Mouse (Mus musculus): ENCODE results near the gene Tmem262. TPM values are rescaled to one million over a fixed set of nuclear protein-coding genes. Genes with fewer than 3 reads are reported as not detected.
"Not testable (repeated sequence)": the region's sequence is repeated elsewhere in the genome, so short reads cannot be mapped to it uniquely, and the experiment has no call there.

The Tmem262 gene
- not detected in 2 replicates for polyA plus RNA-seq (2015; fragmentation: Nextera tagmentation; extraction: Ambion mirVana)

DNA sequence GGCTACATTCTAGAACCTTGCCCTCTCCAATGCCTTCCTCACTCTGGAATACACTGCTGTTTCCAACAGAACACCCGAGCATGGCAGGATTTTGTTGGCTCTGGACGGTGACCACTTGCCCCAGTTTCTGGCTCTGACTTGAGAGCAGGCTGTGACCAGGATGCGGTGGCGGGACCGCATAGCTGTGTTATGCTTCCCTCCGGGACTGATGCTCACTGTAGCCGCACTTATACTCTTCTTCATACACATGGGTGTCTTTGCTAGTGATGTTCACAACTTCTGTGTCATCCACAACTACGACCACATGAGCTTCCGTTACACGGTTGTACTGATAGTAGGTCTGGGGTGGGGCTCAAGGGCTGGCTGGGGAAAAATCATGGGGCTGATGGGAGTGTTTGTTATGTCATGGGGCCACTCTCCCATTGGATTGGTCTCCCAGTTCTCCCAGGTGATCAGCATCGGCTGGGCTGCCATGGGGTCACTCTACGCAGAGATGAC, at the start of gene Tmem262:
Gene Tmem262, plus strand, starts transcription at position 51 of the 498 bp plus-strand sequence.
- 78% methylated on average over 12 of the region's 12 CpGs for WGBS (ENCODE audit: insufficient replicate concordance)
- no peak for ATAC-seq (ENCODE audit: insufficient read depth)
- H3K36me3 ChIP-seq (replicated peaks) = peaks cover 32% of the 10 kb centered on the region
- no peak within 1 kb of the TSS for H3K27ac ChIP-seq (replicated peaks)
- no peak within 1 kb of the TSS for H3K4me2 ChIP-seq
- peaks cover 48% of the 10 kb centered on the region for H3K4me1 ChIP-seq (replicated peaks)
- no peak within 1 kb of the TSS for H3K9ac ChIP-seq
- no peaks in the 10 kb centered on the region for H3K27me3 ChIP-seq
- H3K9me3 ChIP-seq (replicated peaks) = no peaks in the 10 kb centered on the region
- H3K4me3 ChIP-seq (replicated peaks) = no peak within 1 kb of the TSS

DNA sequence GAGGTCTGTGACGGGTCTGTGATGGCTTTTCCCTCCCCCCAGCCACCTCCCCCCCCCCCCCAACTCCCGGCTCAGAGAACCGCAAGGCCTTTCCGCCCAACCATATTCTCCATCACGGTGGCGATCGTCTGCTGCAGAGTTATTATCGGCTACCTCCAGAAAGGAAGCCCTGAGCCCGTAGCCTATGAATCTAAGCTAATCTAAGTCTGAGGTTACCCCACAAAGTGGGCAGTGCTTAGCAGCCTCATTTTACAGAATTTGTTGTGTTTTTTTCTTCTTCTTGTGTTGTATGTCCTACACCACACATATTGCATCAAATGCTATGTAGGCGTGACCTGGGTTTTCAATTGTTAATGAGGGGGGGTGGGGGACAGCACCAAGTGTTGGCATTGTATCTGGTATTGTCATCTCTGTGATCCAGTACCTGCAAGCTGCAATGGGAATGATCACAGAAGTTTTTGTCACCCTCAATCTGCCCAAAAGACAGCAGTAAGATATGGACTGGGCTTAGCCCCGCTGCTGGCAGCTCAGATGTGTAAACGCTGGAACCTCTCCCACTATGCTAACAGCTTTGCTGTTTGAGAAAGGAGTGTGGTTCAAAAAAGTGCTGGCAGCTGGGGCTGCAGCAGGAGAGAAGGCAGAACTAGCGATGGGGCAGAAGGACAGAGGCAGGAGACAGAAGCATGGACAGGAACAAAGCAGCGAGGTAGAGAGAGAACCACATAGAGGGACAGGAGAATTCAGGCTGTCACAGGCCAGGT, 49.1 kb upstream of the Tmem262 start:
- Histone ChIP-seq H3K36me3 (replicated peaks) (no peaks in the 10 kb centered on the region), H3K9ac (no peak overlapping the region), H3K27ac (replicated peaks) (no peak overlapping the region), H3K4me1 (replicated peaks) (peaks cover 1% of the 10 kb centered on the region; the same call in 1 of the 2 replicates), H3K9me3 (replicated peaks) (no peaks in the 10 kb centered on the region), H3K27me3 (peaks cover 10% of the 10 kb centered on the region; the same call in 1 of the 2 replicates), H3K4me2 (no peak overlapping the region), H3K4me3 (replicated peaks) (no peak overlapping the region)
- 51% methylated on average over 14 of the region's 14 CpGs for whole genome bisulfite sequencing (ENCODE audit: insufficient replicate concordance)
- no peak for ATAC-seq (ENCODE audit: insufficient read depth)

- Histone ChIP-seq H3K27me3 (no peaks in the 10 kb centered on the region), H3K27ac (replicated peaks) (no peak overlapping the region), H3K4me1 (replicated peaks) (peaks cover 7% of the 10 kb centered on the region; the same call in 1 of the 2 replicates), H3K9me3 (replicated peaks) (no peaks in the 10 kb centered on the region), H3K4me2 (no peak overlapping the region), H3K4me3 (replicated peaks) (no peak overlapping the region), H3K36me3 (replicated peaks) (no peaks in the 10 kb centered on the region), H3K9ac (no peak overlapping the region)
- ATAC-seq (ENCODE audit: insufficient read depth) = no peak
- 38% methylated on average over 9 of the region's 9 CpGs for WGBS (ENCODE audit: insufficient replicate concordance)
Observed at GRCm38 (mm10) chr19:6035966-6036585, 43.8 kb upstream of the Tmem262 start.

DNA sequence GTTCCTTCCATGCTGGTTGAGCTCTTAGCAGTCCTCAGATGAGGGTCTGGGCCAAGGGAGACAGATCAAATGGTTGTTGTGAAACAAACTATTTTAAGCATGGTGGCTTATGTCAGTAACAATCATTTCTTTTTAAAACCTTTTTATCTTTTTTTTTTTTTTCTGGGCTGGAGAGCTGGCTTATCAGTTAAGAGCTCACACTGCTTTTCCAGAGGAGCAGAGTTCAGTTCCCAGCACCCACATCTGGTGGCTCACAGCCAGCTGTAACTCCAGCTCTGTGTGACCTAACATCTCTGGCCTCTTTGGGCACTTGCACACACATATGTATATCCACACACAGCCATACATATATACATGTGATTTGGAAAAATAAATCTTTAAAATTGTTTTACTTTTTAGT, 42.1 kb upstream of the Tmem262 start:
- Histone ChIP-seq H3K4me1 (replicated peaks) (peaks cover 7% of the 10 kb centered on the region; the same call in 1 of the 2 replicates), H3K4me2 (no peak overlapping the region), H3K4me3 (replicated peaks) (no peak overlapping the region), H3K9ac (no peak overlapping the region), H3K27me3 (no peaks in the 10 kb centered on the region), H3K9me3 (replicated peaks) (no peaks in the 10 kb centered on the region), H3K27ac (replicated peaks) (no peak overlapping the region), H3K36me3 (replicated peaks) (no peaks in the 10 kb centered on the region)
- ATAC-seq (ENCODE audit: insufficient read depth) = no peak

GRCm38 (mm10) chr19:6038326-6038725, 41.5 kb upstream of the Tmem262 start:
- 61% methylated on average over 7 of the region's 7 CpGs for WGBS (ENCODE audit: insufficient replicate concordance)
- no peak overlapping the region for H3K9ac ChIP-seq
- no peak overlapping the region for H3K4me3 ChIP-seq (replicated peaks)
- H3K36me3 ChIP-seq (replicated peaks) = no peaks in the 10 kb centered on the region
- H3K9me3 ChIP-seq (replicated peaks) = no peaks in the 10 kb centered on the region
- no peaks in the 10 kb centered on the region for H3K27me3 ChIP-seq
- H3K4me1 ChIP-seq (replicated peaks) = peaks cover 7% of the 10 kb centered on the region; the same call in 1 of the 2 replicates
- ATAC-seq (ENCODE audit: insufficient read depth) = no peak
- H3K4me2 ChIP-seq = no peak overlapping the region
- H3K27ac ChIP-seq (replicated peaks) = no peak overlapping the region

- Histone ChIP-seq H3K4me2 (no peak overlapping the region), H3K9ac (no peak overlapping the region), H3K4me1 (replicated peaks) (peaks cover 17% of the 10 kb centered on the region), H3K27me3 (no peaks in the 10 kb centered on the region), H3K9me3 (replicated peaks) (no peaks in the 10 kb centered on the region), H3K4me3 (replicated peaks) (no peak overlapping the region), H3K36me3 (replicated peaks) (no peaks in the 10 kb centered on the region), H3K27ac (replicated peaks) (no peak overlapping the region)
- ATAC-seq (ENCODE audit: insufficient read depth) = no peak
Observed at GRCm38 (mm10) chr19:6040002-6040401, 39.8 kb upstream of the Tmem262 start.

GRCm38 (mm10) chr19:6042293-6042692, 37.5 kb upstream of the Tmem262 start:
- 75% methylated on average over 9 of the region's 9 CpGs for WGBS (ENCODE audit: insufficient replicate concordance)
- no peak overlapping the region for H3K9ac ChIP-seq
- ATAC-seq (ENCODE audit: insufficient read depth) = no peak
- no peak overlapping the region for H3K4me3 ChIP-seq (replicated peaks)
- H3K4me1 ChIP-seq (replicated peaks) = peaks cover 21% of the 10 kb centered on the region
- H3K36me3 ChIP-seq (replicated peaks) = no peaks in the 10 kb centered on the region
- no peaks in the 10 kb centered on the region for H3K27me3 ChIP-seq
- no peak overlapping the region for H3K27ac ChIP-seq (replicated peaks)
- H3K4me2 ChIP-seq = no peak overlapping the region
- H3K9me3 ChIP-seq (replicated peaks) = no peaks in the 10 kb centered on the region

- Histone ChIP-seq H3K36me3 (replicated peaks) (peaks cover 13% of the 10 kb centered on the region), H3K4me1 (replicated peaks) (peaks cover 36% of the 10 kb centered on the region)
- not testable (repeated sequence) for H3K27ac ChIP-seq (replicated peaks); ATAC-seq (ENCODE audit: insufficient read depth); H3K9me3 ChIP-seq (replicated peaks); H3K27me3 ChIP-seq; H3K4me3 ChIP-seq (replicated peaks); H3K4me2 ChIP-seq; H3K9ac ChIP-seq
- 30% methylated on average over 4 of the region's 4 CpGs for WGBS (ENCODE audit: insufficient replicate concordance)
Observed at GRCm38 (mm10) chr19:6044102-6044501, 35.7 kb upstream of the Tmem262 start.

DNA sequence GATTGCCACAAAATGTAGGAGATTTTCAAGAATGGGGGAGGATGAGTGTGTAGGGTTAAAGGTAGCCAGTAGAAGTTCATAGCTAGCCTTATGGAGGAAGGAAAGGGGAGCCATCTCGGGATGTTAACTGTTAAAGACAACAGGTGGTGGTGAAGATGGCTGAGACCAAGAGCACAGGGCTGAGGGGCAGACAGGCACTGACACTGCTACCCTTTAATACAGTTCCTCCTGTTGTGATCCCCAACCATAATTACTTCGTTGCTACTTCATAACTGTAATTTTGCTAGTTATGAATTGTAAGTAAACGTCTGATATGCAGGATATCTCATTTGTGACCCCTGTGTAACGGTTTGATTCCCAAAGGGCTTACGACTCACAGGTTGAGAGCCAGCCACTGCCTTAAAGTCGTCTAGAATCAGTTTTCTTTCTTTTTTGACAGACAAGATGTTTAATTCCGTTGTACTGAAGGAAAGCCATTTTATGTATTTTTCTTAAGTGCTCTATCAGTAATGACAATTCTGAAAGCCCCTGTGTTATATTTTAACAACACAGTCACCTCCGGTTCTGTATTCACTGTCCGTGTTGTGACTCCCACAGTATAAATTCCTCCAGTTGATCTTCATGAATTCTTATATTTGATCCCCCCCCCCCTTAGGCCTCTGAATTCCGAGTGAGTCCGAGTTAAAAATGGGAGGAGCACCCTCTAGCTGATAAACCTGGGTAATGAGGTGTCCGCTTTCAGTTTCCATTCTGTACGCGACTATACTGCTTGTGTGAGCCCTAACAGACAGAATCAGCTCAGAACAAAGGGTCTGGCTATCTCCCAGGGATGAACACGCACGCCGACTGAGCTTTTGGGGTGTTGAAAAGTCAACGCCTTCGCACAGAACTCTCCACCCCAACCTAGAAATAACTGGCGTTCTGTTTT, 34.2 kb upstream of the Tmem262 start:
- Histone ChIP-seq H3K9me3 (replicated peaks) (no peaks in the 10 kb centered on the region), H3K4me3 (replicated peaks) (peak overlapping the region; percentile 87), H3K27ac (replicated peaks) (peak overlapping the region; percentile 99), H3K27me3 (no peaks in the 10 kb centered on the region), H3K4me2 (peak overlapping the region; percentile 77), H3K36me3 (replicated peaks) (peaks cover 28% of the 10 kb centered on the region), H3K9ac (peak overlapping the region; percentile 73), H3K4me1 (replicated peaks) (peaks cover 42% of the 10 kb centered on the region)
- 12% methylated on average over 20 of the region's 20 CpGs for WGBS (ENCODE audit: insufficient replicate concordance)
- peak; percentile 55 for ATAC-seq (ENCODE audit: insufficient read depth)

GRCm38 (mm10) chr19:6046294-6047153, 33.3 kb upstream of the Tmem262 start, which contains the start of gene Syvn1:
Gene Syvn1 (plus strand): TSS chr19:6046576.
- peaks cover 48% of the 10 kb centered on the region for H3K4me1 ChIP-seq (replicated peaks)
- H3K4me3 ChIP-seq (replicated peaks) = peak within 1 kb of the TSS; percentile 87
- no peaks in the 10 kb centered on the region for H3K9me3 ChIP-seq (replicated peaks)
- H3K27ac ChIP-seq (replicated peaks) = peak within 1 kb of the TSS; percentile 99
- whole genome bisulfite sequencing (ENCODE audit: insufficient replicate concordance) = under 1% methylated on average over 65 of the region's 65 CpGs
- peak within 1 kb of the TSS; percentile 73 for H3K9ac ChIP-seq
- peak; percentile 90 for ATAC-seq (ENCODE audit: insufficient read depth)
- peaks cover 37% of the 10 kb centered on the region for H3K36me3 ChIP-seq (replicated peaks)
- H3K4me2 ChIP-seq = peak within 1 kb of the TSS; percentile 77
- no peaks in the 10 kb centered on the region for H3K27me3 ChIP-seq
